Mouse (Mus musculus) right cerebral cortex, postnatal 4 days (tissue): ENCODE measurements around the gene Olfr1124.
"Not testable (repeated sequence)": the region's sequence is repeated elsewhere in the genome, so short reads cannot be mapped to it uniquely, and the experiment has no call there.

ENCODE experiments used
- DNase-seq: peaks from one replicate; pipeline ENCODE4 v3.0.0-alpha.2; 2022

Olfr1124 gene

DNA sequence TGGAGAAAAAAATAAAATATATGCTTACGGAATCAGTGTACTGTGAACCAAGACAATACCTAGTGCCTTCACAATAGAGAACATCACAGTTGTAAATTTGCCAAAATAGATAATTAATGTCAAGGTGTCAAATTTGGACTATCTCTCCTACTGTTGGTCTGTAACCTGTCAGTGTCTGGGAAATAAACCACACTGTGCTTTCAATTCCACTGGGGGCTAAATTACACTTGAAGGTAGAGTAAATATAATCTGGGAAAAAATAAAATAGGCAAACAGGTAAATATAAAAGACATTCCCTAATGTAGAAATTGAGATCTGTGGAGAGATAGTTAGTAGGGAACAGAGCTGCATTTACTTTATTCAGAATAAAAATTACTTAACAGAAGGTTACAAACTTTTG, at the start of gene Olfr1124:
TSS of gene Olfr1124 (plus strand) at position 301 of the 400 bp plus-strand sequence.
- no peak for DNase-seq

DNA sequence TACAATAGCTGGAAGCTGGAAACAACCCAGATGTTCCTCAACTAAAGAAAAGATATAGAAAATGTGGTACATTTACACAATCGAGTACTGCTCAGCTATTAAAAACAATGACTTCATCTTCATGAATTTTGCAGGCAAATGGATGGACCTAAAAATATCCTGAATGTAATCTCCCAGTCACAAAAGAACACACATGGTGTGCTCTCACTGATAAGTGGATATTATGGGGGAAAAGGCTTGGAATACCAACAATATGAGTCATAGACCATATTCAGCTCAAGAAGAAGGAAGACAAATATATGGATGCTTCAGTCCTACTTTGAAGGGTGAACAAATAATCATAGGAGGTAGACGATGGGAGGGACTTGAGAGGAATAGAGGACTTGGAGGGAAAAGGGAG, 46.1 kb upstream of the Olfr1124 start:
- no peak for DNase-seq

DNA sequence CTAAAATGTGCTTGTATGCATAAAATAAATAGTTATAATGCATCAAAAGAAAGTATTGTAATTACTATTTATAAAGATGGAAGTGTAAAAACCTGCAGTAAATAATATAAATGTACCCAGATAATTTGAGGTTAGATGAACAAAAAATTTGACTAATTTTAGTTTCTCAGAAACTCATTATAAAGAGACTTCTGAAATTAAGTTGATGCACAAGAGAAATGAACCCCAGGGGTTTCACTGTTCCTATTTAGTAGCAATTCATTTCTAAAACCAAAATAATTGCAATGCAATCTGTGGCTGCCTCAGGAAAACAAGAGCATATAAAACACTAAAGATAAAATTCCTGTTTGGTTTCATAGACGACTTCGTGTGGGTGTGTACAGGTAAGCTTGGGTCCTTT, 44.5 kb upstream of the Olfr1124 start, which contains the start of gene Olfr1122:
TSS of gene Olfr1122 (plus strand) at position 301 of the 400 bp plus-strand sequence.
- DNase-seq: no peak

DNA sequence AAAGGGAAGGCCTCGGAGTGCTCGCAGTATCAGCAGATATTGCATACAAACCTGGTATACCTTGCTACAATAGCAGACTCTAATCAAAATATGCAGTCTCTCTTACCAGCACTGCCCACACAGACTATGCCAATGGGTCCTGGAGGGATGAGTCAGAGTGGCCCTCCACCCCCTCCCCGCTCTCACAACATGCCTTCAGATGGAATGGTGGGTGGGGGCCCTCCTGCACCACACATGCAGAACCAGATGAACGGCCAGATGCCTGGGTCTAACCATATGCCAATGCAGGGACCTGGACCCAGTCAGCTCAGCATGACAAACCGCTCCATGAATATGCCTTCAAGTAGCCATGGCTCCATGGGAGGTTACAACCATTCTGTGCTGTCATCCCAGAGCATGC, 36.5 kb upstream of the Olfr1124 start:
- not testable (repeated sequence) for DNase-seq

DNA sequence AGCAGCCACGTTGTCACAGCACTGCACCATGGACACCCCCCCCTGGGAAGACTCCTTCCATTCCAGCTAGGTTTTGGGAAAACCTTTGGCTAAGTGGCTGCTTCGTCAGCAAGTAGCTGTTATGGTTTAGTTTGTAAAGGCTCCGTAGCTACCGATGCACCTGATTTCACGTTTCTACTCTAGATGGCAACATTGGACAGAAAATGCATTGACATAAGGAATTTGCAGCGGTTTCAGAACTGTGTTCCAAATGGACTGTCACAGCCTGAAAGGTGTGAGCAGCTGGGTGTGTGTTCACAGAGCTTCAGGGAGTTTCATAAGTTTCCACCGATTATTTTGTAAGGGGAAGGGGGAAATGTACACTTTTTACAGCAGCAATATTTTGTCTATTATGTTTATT, 35.4 kb upstream of the Olfr1124 start:
- DNase-seq: not testable (repeated sequence)

DNA sequence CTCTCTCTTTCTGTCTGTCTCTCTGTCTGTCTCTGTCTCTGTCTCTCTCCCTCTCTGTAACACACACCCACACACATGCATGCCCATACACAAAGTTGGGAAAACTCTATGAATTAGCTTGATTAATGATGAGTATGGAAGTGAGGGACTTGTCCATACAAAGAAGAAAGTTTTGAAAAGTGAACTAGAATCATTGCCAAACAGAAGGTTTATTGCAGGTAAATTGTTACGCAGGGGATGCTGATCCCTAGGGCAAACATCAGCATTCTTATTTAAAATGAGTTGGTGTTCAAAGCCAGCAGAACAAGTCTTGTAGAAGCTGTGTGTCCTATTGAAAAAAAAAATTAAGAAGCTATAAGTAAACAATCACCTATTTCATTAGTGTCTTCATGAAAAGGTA, 13.7 kb upstream of the Olfr1124 start, which contains the start of gene Olfr1123:
TSS of gene Olfr1123 (plus strand) at position 301 of the 400 bp plus-strand sequence.
- no peak for DNase-seq

DNA sequence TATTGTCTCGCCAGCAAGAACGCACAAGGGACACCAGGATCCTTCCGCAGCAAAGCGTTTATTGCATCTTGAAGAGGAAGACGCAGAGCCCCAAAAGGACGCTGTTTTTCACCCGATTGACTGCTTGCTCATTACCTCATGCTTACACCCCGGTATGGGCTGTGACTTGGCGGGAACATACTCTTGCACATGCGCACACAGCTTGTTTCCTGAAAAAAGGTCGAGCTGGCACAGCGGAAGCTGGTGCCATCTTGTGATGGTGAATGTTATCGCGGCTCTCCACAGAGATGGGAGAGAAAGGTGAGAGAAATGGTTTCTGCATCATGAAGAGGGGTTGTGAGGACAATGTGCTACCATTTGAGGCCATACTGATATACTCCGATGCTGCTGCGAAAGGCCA, 7.7 kb downstream of the Olfr1124 start:
- no peak for DNase-seq

DNA sequence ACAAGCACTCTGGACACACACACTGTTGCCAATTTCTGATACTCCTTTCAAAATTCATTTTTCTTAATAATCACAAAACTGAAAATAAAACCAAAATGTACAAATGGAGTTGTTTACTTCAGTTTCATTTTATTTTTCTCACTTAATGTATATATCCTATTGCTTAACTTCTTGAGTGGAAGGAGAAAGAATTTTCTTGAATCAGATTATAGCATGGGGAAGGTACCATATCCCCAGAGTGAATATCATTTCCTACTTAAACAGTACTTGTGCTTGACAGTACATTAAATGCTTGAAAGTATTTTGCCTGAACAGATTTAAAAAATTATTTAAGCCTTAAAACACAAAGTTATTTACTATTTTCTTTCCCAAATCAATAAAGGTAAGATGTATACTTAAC, 23.6 kb downstream of the Olfr1124 start, which contains the start of gene Olfr1126:
TSS of gene Olfr1126 (plus strand) at position 301 of the 400 bp plus-strand sequence.
- DNase-seq: no peak

DNA sequence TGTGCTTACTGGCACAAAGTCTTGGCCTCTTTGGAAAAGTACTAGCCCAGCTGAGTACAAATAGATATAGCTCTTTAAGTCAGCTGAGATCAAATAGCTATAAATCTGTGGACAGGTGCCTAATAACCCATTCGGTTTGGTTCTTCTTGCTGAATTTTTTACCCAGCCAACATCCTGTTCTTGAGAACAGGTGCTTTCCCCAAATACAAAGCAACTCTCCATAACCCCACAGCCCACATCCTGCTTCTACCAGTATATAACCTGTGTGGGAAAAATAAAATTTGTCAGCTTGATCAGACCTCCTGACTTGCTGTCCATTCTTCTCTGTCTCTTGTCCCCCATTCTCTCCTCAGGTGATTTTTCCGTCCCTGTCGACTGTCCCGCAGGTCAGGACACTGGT, 31.7 kb downstream of the Olfr1124 start:
- no peak for DNase-seq

DNA sequence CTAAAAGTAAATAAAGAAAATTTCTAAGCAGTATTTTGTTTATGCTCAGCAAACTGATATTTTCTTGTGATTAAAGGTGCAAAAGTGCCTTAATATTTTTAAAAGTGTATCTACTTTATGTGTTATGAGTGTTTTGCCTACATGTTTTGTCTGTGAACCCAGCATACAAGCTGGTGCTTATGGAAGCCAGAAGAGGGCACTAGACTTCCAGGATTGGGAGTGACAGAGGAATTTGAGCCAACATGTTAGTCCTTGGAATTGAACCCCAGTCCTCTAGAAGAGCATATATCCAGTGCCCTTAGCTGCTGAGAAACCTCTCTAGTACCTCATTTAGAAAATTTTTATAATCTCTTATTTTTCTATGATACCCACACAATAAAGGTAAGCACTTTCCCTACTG, 50.1 kb downstream of the Olfr1124 start:
- no peak for DNase-seq

DNA sequence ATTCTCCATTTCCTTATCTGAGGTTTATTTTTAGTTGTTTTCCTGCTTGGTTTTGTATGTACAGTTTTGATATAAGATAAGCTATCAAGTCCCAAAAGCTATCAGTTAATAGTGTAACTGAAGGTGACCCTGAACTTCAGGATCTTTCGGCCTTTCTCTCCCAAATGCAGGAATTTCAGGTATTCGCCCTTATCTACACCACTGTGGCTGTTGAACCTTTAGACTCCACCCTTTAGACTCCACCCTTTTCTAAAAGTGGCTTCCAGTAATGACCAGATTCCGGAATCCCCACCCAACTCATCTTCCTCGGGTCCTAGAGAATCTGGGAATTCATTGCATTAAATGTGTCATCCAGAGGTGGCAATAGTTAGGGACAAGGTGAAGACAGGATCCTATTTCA, 51.1 kb downstream of the Olfr1124 start:
- no peak for DNase-seq

DNA sequence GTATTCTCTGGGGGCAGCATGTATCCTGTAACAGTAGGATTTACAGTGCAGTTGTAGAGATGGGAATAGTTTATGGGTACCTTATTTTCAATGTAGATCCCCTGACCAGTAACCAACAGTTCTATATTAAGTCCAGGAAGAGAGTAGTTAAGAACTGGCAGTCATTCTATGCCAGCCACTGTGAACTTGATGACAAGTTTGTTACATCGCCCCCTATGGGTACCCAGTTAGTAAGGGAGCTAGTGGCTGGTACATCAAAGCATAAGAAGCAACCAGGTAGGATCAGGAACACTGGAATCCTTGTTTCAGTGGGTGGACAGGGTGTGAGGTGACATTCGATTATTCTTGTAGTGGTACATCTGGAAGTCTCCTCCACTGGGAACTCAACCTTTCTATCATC, 52.2 kb downstream of the Olfr1124 start:
- no peak for DNase-seq
